Mouse (Mus musculus) cerebellum, adult 9-11 months (tissue): Measurements from ENCODE around the gene Pdxdc1.
"Not testable (repeated sequence)": the region's sequence is repeated elsewhere in the genome, so short reads cannot be mapped to it uniquely, and the experiment has no call there.

Experiments
- DNase-seq: peaks from one replicate; pipeline ENCODE4 v3.0.0; 2022

Gene Pdxdc1

DNA sequence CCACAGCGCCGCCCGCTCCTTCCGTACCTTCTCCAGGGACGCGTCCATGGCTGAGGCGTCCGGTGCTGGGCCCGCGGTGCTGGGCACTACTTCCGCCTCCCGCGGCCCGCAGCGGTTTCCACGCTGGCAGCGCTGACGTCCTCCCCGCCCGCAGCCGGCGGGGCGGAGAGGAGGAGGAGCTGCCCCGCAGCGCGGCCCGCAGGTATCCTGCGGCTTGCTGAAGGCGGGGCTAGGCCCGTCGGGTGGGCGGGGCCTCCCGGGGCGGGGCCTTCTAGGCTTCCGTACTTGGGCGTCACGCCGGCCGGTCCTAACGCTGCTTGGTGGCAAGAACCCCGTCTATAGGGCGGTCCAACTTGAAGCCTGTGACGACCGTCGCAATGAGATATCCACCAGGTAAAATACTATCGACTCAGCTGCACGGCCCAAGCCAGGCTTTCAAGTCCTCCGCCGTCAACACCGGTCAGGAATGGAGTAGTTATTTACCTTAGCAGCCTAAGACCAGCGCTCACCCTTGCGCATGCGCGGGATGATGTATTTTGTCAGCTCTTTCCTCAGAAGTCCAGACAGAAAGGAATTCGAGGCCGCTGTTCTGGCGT lies at the start of gene Pdxdc1, which contains the start of gene Mpv17l:
Gene Pdxdc1, minus strand, starts transcription at position 244 of the 596 bp plus-strand sequence.
Gene Mpv17l, plus strand, starts transcription at position 274 of the 596 bp plus-strand sequence.
- DNase-seq = peak; percentile 98

DNA sequence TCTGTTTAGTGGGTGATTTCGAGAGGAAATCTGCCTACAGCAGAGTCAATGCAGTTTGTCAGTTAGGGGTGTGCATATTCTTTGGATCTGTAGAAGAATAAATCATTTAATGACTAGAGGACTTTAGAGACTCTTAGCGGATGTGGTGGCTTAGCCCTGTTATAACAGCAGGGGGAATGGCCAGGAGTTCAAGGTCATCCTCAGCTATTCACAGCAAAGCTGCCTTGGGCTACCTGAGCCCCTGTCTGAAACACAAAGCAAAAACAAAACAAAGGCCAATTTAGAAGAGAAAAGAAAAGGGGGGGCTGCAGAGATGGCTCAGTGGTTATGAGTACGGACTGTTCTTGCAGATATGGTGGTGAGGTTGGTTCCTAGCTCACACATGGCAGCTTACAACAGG lies 48.3 kb upstream of the Pdxdc1 start:
- DNase-seq = no peak

DNA sequence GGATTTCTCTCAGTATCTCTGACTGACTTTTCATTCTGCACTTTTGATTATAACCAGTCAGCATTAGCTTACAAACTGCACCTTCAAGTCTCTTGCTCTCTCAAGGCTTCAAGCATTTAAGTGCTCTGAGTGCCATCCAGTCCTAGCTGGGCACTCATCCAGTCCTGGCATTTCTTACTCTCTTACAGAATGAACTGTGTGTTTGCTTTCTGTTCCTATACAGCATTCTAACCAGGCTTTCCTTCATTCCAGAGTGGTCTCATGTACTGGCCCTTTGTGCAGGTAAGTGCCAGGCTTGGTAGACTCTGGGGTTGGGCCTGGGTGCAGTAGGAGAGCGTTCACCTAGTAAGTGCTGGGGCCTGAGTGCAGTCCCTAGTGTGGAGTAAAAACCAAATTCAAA lies 43.4 kb upstream of the Pdxdc1 start:
- no peak for DNase-seq

DNA sequence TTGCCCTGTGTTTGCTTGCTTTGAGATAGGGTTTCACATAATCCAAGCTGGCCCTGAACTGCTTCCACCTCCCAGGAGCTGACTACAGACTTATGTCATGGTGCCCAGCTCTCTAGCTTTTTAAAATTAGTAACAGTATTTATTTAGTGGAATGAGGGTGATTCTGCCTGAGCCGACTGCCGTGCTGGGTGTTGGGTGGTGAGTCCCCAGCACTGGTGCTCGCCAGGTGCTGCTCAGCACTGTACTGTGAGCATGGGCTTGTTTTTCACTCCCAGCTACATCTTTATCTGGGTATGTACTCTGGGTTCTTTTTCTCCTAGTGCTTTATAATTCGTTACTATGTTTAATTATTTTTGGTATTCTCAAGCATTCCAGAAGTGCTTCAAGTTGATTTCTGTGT lies 42.2 kb upstream of the Pdxdc1 start:
- no peak for DNase-seq

DNA sequence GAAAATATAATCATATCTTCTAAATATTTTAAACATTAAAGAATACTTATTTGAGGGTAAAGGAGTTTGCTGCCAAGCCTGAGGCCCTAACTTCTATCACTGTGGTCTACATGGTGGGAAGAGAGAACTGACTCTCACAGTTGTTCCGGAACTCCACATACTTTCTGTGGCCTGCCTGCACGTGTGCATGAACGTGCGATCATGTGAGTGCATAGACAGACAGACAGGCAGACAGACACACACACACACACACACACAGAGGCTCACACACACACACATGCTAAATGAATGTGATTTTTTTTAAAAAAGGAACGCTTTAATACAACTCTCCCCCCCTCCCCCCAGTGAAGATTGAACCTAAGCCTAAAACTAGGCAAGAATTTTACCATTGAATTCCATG lies 41.8 kb upstream of the Pdxdc1 start:
- no peak for DNase-seq

DNA sequence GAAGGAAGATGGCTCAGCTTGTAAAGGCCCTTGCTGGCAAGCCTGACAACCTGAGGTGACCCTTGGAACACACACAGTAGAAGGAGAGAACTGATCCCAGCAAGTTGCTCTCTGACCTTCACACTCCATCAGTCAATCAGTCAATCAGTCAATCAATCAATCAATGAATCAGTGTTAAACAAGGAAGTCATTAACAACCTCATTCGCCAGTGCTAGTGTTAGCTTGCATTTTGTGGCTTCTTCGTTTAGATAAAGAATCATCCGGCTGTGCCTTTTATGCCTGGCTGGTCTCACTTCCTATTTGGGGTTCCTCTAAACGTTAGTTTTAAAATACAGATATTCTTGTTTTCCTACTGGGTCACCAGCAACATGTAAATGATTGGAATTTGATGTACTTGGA lies 41.2 kb upstream of the Pdxdc1 start:
- no peak for DNase-seq

DNA sequence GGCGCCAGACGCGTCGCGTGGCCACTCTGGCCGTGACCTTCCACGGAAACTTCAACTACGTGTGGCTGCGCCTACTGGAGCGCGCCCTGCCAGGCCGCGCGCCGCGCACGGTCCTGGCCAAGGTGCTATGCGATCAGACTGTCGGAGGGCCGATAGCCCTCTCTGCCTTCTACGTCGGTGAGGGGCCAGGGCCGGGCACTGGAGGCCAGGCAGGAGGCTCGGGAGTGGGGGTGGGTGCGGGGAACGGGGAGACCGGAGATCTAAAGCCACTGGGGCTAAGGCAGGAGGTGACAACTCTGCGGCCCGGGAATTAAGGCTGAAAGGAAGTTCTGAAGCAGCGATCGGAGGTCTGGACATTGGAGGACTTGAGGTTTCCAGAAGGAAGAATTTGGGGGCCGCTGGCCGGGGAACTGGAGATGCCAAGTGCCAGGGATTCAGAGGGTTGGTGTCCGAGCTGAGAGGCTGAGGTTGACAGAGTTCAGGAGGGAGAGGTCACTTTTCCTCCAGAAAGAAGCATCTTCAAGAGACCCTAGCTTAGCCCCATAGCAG lies 38.0 kb upstream of the Pdxdc1 start:
- no peak for DNase-seq

DNA sequence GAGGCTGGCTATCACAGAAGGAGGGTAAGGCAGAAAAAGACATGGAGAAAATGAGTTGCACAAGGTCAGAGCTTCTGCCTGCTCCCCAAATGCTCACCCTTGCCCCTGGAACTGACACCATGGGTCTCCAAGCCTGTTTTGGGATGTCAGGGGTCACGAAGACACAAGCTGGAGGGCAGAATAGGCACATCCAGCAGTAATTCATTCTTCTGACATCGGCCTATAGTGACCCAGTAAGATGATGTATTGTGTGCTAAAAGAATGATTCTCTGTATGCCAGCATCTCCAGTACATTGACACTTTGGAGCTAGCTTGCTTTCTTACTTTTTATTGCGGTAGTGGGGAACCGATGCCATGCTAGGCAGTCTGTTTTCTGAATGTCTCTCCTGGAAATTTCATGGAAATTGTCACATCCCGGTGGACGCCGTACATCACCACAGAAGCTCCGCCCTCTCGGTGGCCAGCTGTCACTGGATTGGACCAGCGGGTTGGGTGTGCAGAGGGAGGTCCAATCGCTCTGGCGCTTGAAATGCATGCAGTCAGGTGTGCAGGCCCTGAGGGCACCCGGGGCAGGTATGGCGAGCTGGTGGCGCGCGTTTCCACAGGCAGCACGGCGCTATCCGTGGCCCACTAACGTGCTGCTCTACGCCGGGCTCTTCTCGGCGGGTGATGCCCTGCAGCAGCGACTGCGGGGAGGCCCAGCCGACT lies 37.4 kb upstream of the Pdxdc1 start:
- peak; percentile 94 for DNase-seq

DNA sequence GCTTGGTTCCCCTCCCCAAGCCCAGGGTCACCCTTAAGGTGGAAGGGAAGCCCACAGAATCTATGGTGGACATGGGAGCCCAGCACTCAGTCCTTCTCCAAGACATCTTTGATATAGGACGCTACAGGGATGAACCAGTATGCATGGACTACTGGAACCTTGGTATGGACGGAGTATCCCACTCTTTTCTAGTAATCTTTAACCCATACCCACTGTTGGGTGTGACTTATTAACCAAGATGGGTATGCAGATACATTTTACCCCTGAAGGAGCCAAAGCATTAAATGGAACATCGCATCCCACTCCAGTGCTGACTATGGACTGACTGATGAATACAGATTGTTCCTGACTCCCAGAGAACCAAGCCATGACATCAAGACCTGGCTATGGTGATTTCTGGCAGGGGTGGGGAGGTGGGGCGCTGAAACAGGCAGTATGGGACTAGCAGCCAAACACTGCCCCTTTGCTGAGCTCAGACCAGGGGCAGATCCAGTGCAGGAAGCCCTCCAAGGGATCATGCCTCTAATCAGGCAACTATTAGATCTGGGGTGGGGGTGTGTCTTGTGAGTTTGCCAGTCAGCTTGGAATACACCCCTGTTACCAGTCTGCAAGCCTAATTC lies 24.6 kb upstream of the Pdxdc1 start:
- DNase-seq = no peak

DNA sequence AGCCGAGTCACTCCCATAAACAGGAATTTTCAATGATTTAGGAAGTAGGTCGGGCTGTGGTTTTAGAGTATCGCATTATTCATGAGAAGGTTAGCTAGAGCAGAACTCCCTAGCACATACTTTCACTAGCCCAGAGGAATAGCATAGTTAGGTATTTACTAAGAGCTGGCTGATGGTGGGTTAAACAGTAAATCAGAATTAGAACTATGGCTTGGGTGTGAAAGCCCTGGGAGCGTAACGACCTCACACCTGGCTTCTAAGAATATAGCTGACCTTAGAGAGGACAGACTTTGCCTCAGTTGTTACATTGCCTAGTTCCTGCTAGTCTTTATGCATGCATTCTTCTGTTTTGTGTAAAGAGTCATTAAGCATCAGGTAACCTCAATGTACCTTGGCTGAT lies 20.0 kb upstream of the Pdxdc1 start:
- DNase-seq = not testable (repeated sequence)

DNA sequence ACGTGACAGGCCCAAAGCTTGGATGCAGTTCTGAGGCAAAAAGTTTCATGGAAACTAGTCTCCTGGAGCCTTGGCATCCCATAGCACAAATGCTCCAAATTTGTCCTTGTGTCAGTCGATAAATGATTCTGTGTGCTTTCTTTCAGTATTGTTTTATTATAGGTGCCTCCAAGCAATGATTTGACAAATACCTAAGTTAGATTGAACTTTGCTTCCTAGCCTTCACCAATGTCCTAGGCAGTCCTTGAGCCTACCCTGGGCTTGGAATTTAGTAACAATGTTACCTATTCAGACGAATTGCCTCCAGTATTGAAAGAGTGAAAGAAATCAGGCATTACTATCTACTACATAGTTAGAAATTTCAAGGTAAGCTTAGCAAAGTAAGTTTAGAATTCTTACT lies 19.6 kb upstream of the Pdxdc1 start:
- DNase-seq = not testable (repeated sequence)

DNA sequence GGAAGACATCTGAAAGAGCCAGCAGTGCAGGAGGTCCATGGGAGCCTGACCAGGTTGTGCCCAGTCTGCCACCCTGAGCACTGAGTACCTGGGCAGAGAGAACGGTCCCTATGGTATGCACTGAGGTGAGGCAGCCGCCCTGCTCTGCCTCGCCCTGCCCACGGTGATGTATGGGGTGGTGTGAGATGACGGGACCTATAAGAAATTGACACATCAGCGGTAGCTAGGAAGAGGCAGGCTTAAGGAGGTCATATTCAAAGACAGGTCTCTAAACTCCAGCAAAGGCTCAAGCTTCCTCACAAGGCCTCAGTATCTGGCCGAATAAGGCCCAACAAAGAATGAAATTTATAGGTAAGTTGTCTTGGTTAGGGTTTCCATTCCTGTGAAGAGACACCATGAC lies 18.9 kb upstream of the Pdxdc1 start:
- no peak for DNase-seq

DNA sequence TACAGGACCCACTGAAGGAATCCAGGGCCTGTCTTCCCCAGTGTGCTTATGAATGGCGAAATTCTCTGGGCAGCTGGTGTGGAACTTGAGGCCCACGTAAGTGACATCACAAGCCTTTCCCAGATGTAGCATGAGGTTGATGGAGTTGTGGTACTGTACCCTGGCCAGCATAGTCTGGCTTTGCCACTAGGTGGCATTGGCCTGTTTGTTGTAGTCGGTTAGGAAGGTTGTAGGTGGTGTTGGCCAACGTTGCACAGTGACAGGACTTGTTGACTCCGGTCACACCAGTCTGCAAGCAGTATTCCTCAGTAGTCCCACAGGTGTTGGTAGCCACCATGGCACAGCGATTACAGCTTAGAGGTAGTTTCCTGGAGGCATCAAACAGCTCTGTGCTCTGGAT lies 18.1 kb upstream of the Pdxdc1 start:
- no peak for DNase-seq

DNA sequence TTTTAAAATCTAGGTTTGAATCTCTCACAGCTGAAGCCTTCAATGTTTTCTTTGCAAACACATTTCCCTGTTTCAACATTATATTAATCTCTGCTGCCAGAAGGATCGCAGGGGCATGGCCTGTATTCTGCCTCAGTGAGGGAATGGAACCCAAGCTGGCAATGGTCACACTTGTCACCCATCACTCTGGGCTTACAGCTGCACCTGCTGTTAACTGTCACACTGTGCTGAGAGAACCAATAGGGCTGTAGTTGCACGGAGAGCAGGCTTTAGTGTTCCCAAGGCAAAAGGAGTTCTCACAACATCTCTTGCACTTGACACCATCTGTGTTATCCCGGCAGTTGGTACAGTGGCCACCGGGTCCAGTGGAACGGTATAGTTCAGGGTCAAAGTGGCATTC lies 17.2 kb upstream of the Pdxdc1 start:
- no peak for DNase-seq

DNA sequence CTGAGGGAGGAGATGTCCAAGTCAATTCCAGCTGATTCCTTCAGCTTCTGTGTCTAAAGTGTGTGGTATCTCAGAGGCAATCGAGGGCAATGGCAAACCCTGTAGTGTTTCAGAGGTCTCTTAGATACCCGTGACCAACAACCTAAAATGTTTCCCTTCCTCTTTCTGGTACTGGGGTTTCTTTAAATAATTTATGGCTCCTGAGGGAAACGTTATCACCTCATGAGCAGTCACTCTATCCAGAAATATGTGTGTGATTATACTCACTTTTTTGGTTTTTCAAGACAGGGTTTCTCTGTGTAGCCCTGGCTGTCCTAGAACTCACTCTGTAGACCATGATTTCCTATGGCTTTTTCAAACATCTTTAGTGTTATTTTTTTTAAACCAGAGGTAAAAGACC lies 4.4 kb upstream of the Pdxdc1 start:
- no peak for DNase-seq

DNA sequence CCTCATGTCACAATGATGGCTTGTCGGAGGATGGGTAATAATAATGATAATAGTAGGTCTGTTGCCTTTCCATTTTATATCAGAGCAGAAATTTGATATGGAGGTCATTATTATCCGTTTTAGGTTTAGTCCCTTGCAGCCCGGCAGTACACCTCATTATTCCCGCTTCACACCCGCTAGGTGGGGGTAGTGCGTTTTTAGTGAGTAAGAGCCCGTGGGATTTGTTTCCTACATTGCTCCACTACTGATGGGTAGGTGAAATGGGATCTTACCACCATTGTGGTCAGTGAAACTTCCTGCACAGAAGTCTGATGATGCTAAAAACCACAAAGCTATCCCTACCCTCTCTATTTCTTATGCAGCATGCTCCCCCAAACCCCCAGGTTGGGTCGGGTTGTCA lies 557 bp upstream of the Pdxdc1 start:
- no peak for DNase-seq

DNA sequence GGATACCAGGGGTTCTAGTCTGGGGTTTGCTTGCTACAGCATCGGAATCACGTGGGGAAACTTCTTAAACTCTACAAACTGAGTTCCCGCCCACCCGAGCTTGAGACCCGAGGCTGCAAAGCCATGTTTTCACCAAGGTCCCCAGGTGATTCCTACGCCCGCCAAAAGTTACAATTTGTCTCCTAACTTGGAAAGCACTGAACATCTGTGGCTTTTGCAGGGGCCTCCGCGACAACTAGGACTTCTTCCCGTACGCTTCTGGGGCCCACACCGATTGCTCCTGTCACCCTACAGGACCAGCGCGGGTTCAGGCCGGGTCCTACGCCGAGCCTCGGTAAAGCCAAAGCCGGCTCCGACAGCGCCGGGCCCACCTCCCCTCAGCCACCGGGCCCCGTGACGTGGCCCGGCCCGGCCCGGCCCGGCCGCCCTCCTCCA lies 517 bp downstream of the Pdxdc1 start:
- no peak for DNase-seq

DNA sequence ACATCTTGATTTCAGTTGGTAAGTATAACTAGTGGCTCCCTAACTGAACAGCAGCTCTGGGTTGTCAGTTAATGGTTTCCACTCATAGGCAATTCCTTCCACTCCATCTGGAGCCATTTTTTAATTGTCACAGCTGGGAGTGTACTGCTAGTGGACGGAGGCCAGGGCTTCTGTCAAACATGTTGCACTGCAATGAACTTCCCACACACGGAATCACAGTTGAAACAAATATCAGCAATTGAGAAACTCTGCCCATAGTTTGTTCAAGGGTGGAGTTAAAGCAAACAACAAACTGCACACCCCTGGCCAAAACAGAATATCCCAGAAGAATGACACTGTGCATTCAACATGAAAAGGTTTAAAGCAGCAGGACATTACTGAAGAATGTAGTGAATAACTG lies 4.0 kb downstream of the Pdxdc1 start:
- DNase-seq = no peak

DNA sequence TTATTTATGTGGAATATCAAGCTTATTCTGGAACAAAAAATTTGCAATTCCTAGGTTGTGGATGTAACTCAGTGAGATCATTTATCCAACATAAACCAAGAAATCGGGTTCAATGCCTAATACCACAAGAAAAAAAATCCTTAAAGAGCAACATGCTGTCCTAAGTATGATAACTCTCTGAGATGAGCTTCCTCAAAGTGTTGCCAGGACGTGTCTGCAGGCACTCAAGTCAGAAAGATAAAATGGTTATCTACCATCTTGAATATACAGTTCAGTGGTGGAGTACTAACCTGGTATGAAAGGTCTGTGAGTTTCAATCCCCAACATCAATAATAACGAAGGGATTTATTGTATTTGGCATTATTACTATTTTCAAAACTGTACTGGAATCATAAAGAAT lies 6.6 kb downstream of the Pdxdc1 start:
- DNase-seq = no peak

DNA sequence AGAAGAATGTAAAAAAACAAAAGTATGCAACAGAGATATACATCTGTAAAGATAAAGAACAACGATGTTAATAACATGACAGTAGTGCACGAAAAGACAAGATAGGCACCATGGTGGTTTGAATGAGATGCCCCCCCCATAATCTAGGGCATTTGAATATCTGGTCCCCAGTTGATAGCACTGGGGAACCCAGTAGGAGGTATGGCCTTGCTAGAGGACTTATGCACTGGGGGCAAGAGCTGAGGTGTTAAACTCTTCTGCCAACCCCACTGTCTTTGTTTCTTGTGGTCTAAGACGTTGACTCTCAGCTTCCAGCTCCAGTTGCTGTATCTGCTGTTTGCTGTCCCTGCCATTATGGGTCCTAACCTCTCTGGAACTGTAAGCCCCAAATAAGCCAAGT lies 7.2 kb downstream of the Pdxdc1 start:
- no peak for DNase-seq

DNA sequence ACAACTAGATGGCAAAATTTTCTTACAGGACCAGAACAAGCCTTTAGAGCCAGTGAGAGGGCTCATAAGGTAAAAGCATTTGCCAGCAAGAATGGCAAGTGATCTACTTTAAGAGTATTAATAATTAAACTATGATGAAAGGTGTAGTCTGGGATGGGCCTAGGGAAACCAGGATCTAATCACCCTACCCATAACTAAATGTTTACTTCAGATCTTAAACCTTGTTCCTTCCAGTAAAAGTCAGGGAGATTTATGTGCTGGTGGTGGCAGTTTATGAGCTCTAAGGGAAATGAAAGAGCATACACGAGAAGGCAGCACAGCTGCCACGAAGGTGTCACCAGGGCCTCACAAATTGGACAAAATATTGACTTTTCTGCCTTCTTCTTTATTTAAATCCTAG lies 8.8 kb downstream of the Pdxdc1 start:
- DNase-seq = no peak

DNA sequence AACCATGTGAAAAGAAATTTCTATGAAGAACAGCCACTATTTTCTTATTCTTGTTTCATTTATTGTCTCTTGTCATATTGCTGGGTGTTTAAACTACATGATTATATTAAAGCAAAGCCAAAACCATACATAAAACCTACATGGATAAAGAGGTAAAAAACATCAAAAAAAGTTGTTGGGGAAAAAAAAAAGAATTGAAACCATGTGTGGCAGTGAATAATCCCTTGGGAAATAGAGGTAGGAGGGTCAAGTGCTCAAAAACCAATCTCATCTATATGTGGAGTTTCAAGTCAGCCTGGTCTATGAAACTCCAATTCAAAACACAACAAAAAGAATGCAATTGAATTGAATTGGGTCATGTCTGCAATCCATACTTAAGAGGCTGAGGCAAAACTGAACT lies 10.1 kb downstream of the Pdxdc1 start:
- DNase-seq = no peak

DNA sequence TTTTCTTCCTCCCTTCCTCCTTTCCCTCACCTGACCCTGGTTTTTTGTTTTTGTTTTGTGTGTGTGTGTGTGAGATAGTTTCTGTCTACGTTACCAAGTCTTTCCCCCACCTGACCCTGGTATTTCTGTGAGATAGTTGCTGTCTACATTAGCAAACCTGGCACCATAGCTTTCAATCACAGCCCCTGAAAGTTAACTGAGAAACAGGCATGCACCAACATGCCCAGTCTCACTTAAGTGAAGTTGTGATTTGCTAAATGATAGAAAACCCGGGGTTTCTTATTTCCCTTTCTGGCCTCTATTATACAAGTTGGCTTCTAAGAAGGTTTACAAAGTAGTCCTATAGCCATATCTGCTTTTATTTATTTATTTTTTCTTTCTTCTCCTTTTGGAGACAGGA lies 12.5 kb downstream of the Pdxdc1 start:
- DNase-seq = no peak

DNA sequence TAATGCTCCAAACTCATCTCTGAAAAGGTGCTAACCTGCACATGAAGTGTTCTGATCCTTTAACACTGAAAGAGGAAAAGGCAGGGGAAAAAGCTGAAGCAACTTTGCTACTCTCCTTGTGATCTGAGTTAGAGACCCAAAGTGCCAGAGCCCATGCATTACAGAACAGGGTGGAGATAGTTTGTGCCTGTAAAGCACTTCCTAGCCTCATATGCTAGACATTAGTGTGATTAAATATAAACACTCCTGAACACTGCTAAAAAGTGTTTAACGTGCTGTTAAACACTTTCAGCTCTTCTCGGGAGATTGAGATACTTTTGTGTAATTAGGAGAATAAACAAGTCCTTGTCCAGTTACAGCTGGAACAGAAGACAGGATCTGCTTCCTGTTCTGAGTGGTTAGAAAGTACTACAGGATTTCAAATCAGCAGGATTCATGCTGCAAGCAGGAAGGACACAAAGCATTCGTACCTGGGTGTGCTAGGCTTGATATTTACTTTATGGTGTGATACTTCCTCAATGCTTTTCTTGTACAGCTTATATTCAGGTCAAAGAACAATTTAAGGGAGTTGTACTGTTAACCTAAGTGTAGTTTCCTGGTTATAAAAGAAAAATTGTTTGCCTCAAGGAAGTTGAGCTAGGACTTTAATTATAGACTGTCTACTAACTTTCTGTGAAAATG lies 19.7 kb downstream of the Pdxdc1 start:
- DNase-seq = no peak
